Mouse (Mus musculus): Measurements from ENCODE around the gene Unc13c. TPM values are rescaled to one million over a fixed set of nuclear protein-coding genes. Genes with fewer than 3 reads are reported as not detected.

Unc13c gene
- polyA plus RNA-seq, 2 experiments: 0.73 to 1.3 TPM

DNA sequence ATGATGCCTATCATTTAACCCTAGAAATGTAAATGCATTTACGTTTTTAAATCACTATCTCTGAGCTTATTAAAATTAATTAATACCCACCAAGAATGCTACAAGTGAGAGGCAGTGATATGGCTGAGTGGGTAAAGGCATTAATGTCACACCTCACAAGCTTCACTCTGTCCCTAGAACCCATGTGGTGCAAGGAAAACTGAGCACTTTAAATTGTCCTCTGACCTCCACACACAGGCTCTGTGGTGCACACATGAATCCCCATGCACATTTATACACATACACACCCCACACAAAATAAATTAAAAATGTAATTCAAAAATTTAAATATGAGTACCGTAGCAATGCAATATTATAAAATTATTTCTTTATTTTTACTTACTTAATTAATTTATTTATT lies 287.2 kb downstream of the Unc13c start:
- Histone ChIP-seq H3K9me3 (ENCODE audit: control insufficient read depth, low read length) (no peaks in the 10 kb centered on the region), H3K9ac (ENCODE audit: low read depth, low read length, severe bottlenecking) (no peak overlapping the region), H3K27ac (replicated peaks; ENCODE audit: low read depth, low read length) (no peak overlapping the region), H3K27me3 (ENCODE audit: control insufficient read depth, insufficient read depth, low read length) (no peaks in the 10 kb centered on the region), H3K4me2 (replicated peaks; ENCODE audit: low read depth, low read length, severe bottlenecking) (no peak overlapping the region), H3K4me3 (replicated peaks; ENCODE audit: low read length) (no peak overlapping the region), H3K4me1 (ENCODE audit: control insufficient read depth, insufficient read depth, low read length) (no peaks in the 10 kb centered on the region), H3K36me3 (ENCODE audit: control insufficient read depth, insufficient read depth, low read length) (no peaks in the 10 kb centered on the region)
- DNase-seq (ENCODE audit: low spot score) (no peak), ATAC-seq (ENCODE audit: low FRiP score, low read depth) (no peak)
- no peak for TF ChIP-seq POLR2A (IDR thresholded peaks at IDR 0.05; ENCODE audit: borderline replicate concordance, extremely low read depth, insufficient read depth, insufficient read length)
- 92% methylated on average over 2 of the region's 2 CpGs for WGBS

DNA sequence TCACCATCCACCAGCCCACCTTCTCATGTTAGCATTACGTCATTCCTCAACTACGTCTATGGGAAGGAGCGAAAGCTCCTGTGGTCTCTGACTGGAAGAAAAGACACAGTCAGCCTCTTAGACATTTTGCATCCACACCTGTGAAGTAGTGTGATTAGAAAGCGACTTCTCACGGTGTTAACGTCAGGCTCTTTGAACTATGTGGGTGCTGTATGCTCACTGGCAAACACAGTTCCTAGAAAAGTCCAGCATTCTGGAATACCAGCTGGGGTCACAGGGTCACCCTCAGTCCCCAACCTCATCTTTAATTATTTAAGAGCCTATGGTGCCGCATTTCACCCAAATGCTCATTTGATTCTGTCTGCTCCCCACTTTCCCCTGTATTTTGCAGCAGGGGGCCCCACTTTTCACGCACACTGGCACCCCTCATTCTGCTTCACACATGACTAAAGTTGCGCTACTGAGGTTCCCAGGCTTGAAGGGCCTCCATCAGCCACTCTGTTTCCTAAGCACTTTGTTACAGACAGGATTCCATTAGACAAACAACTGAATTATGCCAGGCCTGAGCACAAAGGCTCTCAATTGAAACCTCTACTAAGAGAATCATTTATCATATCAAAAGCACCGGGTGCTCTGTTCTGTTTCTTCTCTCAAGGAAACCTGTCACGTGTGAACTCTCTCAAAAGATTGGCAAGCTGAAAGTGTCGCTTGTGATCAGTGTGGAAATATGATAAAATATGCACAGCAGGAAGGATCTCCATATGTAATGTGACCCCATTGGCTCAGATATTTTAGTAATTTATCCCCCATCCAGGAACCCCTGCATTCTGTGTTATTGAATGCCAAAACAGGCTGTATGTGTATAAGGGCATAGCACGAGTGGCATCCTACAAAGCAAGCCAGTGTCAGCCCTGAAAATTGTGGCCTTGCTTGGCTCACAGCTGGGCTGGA lies 287.9 kb downstream of the Unc13c start:
- H3K9ac ChIP-seq (ENCODE audit: low read depth, low read length, severe bottlenecking): no peak overlapping the region
- DNase-seq (ENCODE audit: low spot score) (no peak), ATAC-seq (ENCODE audit: low FRiP score, low read depth) (no peak)
- H3K4me1 ChIP-seq (ENCODE audit: control insufficient read depth, insufficient read depth, low read length): no peaks in the 10 kb centered on the region
- no peak for TF ChIP-seq POLR2A (IDR thresholded peaks at IDR 0.05; ENCODE audit: borderline replicate concordance, extremely low read depth, insufficient read depth, insufficient read length)
- WGBS: 76% methylated on average over 13 of the region's 13 CpGs
- no peak overlapping the region for H3K4me3 ChIP-seq (replicated peaks; ENCODE audit: low read length)
- no peak overlapping the region for H3K27ac ChIP-seq (replicated peaks; ENCODE audit: low read depth, low read length)
- no peaks in the 10 kb centered on the region for H3K27me3 ChIP-seq (ENCODE audit: control insufficient read depth, insufficient read depth, low read length)
- H3K4me2 ChIP-seq (replicated peaks; ENCODE audit: low read depth, low read length, severe bottlenecking): no peak overlapping the region
- no peaks in the 10 kb centered on the region for H3K36me3 ChIP-seq (ENCODE audit: control insufficient read depth, insufficient read depth, low read length)
- H3K9me3 ChIP-seq (ENCODE audit: control insufficient read depth, low read length): no peaks in the 10 kb centered on the region

DNA sequence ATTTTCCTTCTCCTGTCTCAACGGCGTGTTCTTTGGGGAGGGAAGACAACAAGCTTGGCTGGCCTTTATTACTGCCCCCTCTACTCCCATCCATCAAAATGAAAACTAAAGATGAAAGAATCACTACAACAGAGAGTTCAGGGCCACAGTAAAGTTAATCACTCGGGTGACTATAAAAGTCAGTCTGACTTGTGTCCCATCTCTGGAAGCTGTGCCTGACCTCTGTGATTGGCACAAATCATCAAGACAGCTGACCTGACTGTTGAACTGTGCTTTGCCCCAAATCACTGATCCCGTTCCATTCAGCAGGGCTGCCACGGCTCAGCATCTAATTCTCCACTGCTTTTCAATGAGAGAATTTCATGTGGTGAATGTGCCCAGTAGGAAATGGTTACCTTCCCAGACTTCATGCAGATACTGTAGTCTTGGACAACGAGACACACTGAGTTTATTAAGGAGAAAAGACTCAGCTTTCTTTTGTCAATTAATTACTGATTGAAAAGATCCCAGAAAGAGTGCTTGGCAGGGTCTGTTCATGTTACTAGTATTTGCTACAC lies 297.0 kb downstream of the Unc13c start:
- Histone ChIP-seq H3K27me3 (ENCODE audit: control insufficient read depth, insufficient read depth, low read length) (no peaks in the 10 kb centered on the region), H3K4me2 (replicated peaks; ENCODE audit: low read depth, low read length, severe bottlenecking) (no peak overlapping the region), H3K9me3 (ENCODE audit: control insufficient read depth, low read length) (no peaks in the 10 kb centered on the region), H3K36me3 (ENCODE audit: control insufficient read depth, insufficient read depth, low read length) (no peaks in the 10 kb centered on the region), H3K4me1 (ENCODE audit: control insufficient read depth, insufficient read depth, low read length) (no peaks in the 10 kb centered on the region), H3K27ac (replicated peaks; ENCODE audit: low read depth, low read length) (no peak overlapping the region), H3K9ac (ENCODE audit: low read depth, low read length, severe bottlenecking) (no peak overlapping the region), H3K4me3 (replicated peaks; ENCODE audit: low read length) (no peak overlapping the region)
- TF ChIP-seq POLR2A (IDR thresholded peaks at IDR 0.05; ENCODE audit: borderline replicate concordance, extremely low read depth, insufficient read depth, insufficient read length): no peak
- DNase-seq (ENCODE audit: low spot score): no peak
- WGBS: 27% methylated on average over 6 of the region's 6 CpGs
- no peak for ATAC-seq (ENCODE audit: low FRiP score, low read depth)

DNA sequence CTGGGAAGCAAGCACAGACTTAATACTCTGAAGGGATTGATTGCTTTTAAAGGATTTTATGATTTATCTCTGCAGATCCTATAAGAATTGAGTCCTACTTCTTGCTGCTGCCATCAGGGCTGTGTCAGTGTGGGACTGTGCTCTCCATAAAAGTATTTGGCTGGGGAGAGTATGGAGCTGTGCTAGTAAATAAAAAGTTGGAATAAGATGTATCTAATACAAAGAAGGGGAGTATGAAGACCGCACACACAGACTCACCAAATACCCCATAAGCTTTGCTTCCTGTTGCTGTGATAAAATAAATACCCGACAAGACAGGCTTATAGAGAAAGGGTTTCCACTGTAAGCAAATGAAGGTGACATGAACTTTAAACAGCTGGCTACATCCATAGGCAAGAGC lies 298.7 kb downstream of the Unc13c start:
- ATAC-seq (ENCODE audit: low FRiP score, low read depth) (no peak), DNase-seq (ENCODE audit: low spot score) (no peak)
- Histone ChIP-seq H3K4me1 (ENCODE audit: control insufficient read depth, insufficient read depth, low read length) (no peaks in the 10 kb centered on the region), H3K4me3 (replicated peaks; ENCODE audit: low read length) (no peak overlapping the region), H3K4me2 (replicated peaks; ENCODE audit: low read depth, low read length, severe bottlenecking) (no peak overlapping the region), H3K9me3 (ENCODE audit: control insufficient read depth, low read length) (no peaks in the 10 kb centered on the region), H3K9ac (ENCODE audit: low read depth, low read length, severe bottlenecking) (no peak overlapping the region), H3K36me3 (ENCODE audit: control insufficient read depth, insufficient read depth, low read length) (no peaks in the 10 kb centered on the region), H3K27me3 (ENCODE audit: control insufficient read depth, insufficient read depth, low read length) (no peaks in the 10 kb centered on the region), H3K27ac (replicated peaks; ENCODE audit: low read depth, low read length) (no peak overlapping the region)
- 74% methylated on average over 2 of the region's 2 CpGs for WGBS
- no peak for TF ChIP-seq POLR2A (IDR thresholded peaks at IDR 0.05; ENCODE audit: borderline replicate concordance, extremely low read depth, insufficient read depth, insufficient read length)

DNA sequence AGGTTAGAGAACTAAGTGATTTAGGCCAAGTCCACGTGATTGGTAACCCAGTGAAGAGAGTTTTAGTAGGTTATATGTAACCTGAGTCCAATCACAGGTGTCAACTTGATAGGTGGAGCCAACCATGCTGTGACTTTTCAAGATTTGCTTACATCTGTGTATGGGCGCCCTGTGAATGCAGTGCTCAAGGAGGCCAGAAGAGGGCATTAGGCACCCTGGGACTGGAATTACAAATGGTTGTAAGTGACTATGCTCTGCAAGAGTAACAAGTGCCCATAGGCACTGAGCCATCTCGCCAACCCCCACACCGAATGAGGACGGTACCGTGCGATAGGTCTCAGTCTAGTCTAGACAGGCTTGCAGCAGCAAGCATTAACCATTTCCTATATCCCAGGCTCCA lies 305.9 kb downstream of the Unc13c start:
- WGBS: 80% methylated on average over 7 of the region's 7 CpGs
- H3K4me2 ChIP-seq (replicated peaks; ENCODE audit: low read depth, low read length, severe bottlenecking): no peak overlapping the region
- H3K9me3 ChIP-seq (ENCODE audit: control insufficient read depth, low read length): no peaks in the 10 kb centered on the region
- no peak for TF ChIP-seq POLR2A (IDR thresholded peaks at IDR 0.05; ENCODE audit: borderline replicate concordance, extremely low read depth, insufficient read depth, insufficient read length)
- no peaks in the 10 kb centered on the region for H3K4me1 ChIP-seq (ENCODE audit: control insufficient read depth, insufficient read depth, low read length)
- DNase-seq (ENCODE audit: low spot score): no peak
- no peak overlapping the region for H3K9ac ChIP-seq (ENCODE audit: low read depth, low read length, severe bottlenecking)
- H3K27ac ChIP-seq (replicated peaks; ENCODE audit: low read depth, low read length): no peak overlapping the region
- no peaks in the 10 kb centered on the region for H3K36me3 ChIP-seq (ENCODE audit: control insufficient read depth, insufficient read depth, low read length)
- H3K4me3 ChIP-seq (replicated peaks; ENCODE audit: low read length): no peak overlapping the region
- no peak for ATAC-seq (ENCODE audit: low FRiP score, low read depth)
- H3K27me3 ChIP-seq (ENCODE audit: control insufficient read depth, insufficient read depth, low read length): no peaks in the 10 kb centered on the region

All from limb, embryonic 14.5 days (tissue).